Mouse (Mus musculus): ENCODE data around the gene Ccdc27.

DNA sequence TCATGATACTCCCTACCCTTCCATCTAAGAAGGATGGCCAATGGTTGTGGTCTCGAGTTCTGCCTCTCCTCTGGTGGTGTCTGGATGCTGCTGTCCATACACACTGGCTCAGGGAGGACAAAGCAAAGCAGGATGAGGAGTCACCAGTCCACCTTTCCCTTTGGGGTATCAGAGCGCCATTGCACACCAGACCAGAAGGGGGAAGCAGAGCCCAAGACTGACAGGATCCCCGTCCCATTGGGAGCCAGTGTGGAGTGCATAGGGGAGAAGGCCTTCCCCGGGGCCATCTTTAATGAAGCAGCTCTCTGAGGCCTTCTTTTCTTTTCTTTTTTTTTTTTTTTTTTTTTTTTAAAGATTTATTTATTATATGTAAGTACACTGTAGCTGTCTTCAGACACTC lies 10.6 kb upstream of the Ccdc27 start:
- TF ChIP-seq CTCF (IDR thresholded peaks at IDR 0.05; ENCODE audit: borderline replicate concordance, control insufficient read depth, extremely low read depth, insufficient read depth, low read length, poor library complexity) (no peak), POLR2A (IDR thresholded peaks at IDR 0.05; ENCODE audit: control insufficient read depth, extremely low read depth, insufficient read depth, low read length, poor library complexity) (no peak)

Measured in thymus, adult 2 months (tissue).